Mouse (Mus musculus) left cerebral cortex, adult 9 months (tissue): ENCODE results near the gene Cd7.
A peak's percentile ranks its signal among the peaks of the same experiment; 100 is the strongest.
"Not testable (repeated sequence)": the region's sequence is repeated elsewhere in the genome, so short reads cannot be mapped to it uniquely, and the experiment has no call there.

Experiments
- DNase-seq, 2 experiments: peaks; one replicate each; pipeline ENCODE4 v3.0.0; 2022; ENCODE audit warnings: low spot score in 2 of 2

The Cd7 gene

GRCm38 (mm10) chr11:121039302-121039701 lies at the start of gene Cd7:
Gene Cd7, minus strand, starts transcription at chr11:121039418.
- DNase-seq: peak in 1 of 2 experiments; percentile 40

GRCm38 (mm10) chr11:121088997-121089396 lies 49.8 kb upstream of the Cd7 start:
- no peak for DNase-seq

GRCm38 (mm10) chr11:121086296-121086695 lies 47.1 kb upstream of the Cd7 start:
- DNase-seq: no peak

- DNase-seq: no peak
These were observed 46.0 kb upstream of the Cd7 start for GRCm38 (mm10) chr11:121085181-121085580.

- DNase-seq: no peak
These were observed 43.8 kb upstream of the Cd7 start for GRCm38 (mm10) chr11:121082857-121083500.

- no peak for DNase-seq
These were observed 43.0 kb upstream of the Cd7 start for GRCm38 (mm10) chr11:121082250-121082649.

- DNase-seq: no peak
These were observed 41.9 kb upstream of the Cd7 start, which contains the start of gene Sectm1a for GRCm38 (mm10) chr11:121081120-121081519. Gene Sectm1a, minus strand, starts transcription at chr11:121081220.

- DNase-seq: no peak
These were observed 41.1 kb upstream of the Cd7 start for GRCm38 (mm10) chr11:121080330-121080729.

- no peak for DNase-seq
These were observed 36.4 kb upstream of the Cd7 start for GRCm38 (mm10) chr11:121075655-121076054.

GRCm38 (mm10) chr11:121069662-121070061 lies 30.4 kb upstream of the Cd7 start:
- DNase-seq: not testable (repeated sequence)

- DNase-seq: no peak
These were observed 28.7 kb upstream of the Cd7 start for GRCm38 (mm10) chr11:121067895-121068294.

GRCm38 (mm10) chr11:121064197-121064596 lies 25.0 kb upstream of the Cd7 start:
- no peak for DNase-seq

GRCm38 (mm10) chr11:121063379-121063778 lies 24.2 kb upstream of the Cd7 start, which contains the start of gene Sectm1b:
Gene Sectm1b, minus strand, starts transcription at chr11:121063569.
- no peak for DNase-seq

GRCm38 (mm10) chr11:121061615-121062014 lies 22.4 kb upstream of the Cd7 start:
- DNase-seq: peak in 1 of 2 experiments; percentile 33

GRCm38 (mm10) chr11:121060401-121061067 lies 21.3 kb upstream of the Cd7 start:
- DNase-seq: not testable (repeated sequence)

GRCm38 (mm10) chr11:121059471-121059870 lies 20.3 kb upstream of the Cd7 start:
- no peak for DNase-seq

- no peak for DNase-seq
These were observed 19.7 kb upstream of the Cd7 start for GRCm38 (mm10) chr11:121058956-121059355.

GRCm38 (mm10) chr11:121058122-121058521 lies 18.9 kb upstream of the Cd7 start:
- DNase-seq: no peak

GRCm38 (mm10) chr11:121056536-121057236 lies 17.5 kb upstream of the Cd7 start:
- DNase-seq: no peak

- DNase-seq: peak; percentile 26 to 85
These were observed 14.3 kb upstream of the Cd7 start for GRCm38 (mm10) chr11:121053536-121053935.

GRCm38 (mm10) chr11:121052387-121052786 lies 13.2 kb upstream of the Cd7 start:
- no peak for DNase-seq

GRCm38 (mm10) chr11:121051793-121052192 lies 12.6 kb upstream of the Cd7 start:
- DNase-seq: no peak

- no peak for DNase-seq
These were observed 10.6 kb upstream of the Cd7 start for GRCm38 (mm10) chr11:121049840-121050239.
